Mouse (Mus musculus) hindbrain, embryonic 13.5 days (tissue): ENCODE measurements at regions not wholly inside any gene's neighbourhood (a gene's known extent, or its start where the extent isn't known, plus 50 kb on each side); places are given as distances from the start of the nearest gene placed in this dataset.

Experiments used
- ATAC-seq: fragments of 200-750 bp; cut with Nextera tagmentation; 2 replicates; pipeline ENCODE4 v1.8.0; 2017; ENCODE audit warnings: moderate TSS enrichment; ENCODE audit not compliant: low FRiP score
- H3K27ac ChIP-seq: fragments of 300-500 bp; sonication (generic); 2 replicates; pipeline ENCODE4 v1.5.1; 2015; ENCODE audit warnings: inconsistent platforms, mild to moderate bottlenecking, moderate library complexity
- H3K27me3 ChIP-seq: fragments of 300-500 bp; sonication (generic); 2 replicates; pipeline ENCODE4 v1.6.1; 2015; ENCODE audit warnings: mild to moderate bottlenecking, inconsistent platforms
- H3K36me3 ChIP-seq: fragments of 300-500 bp; sonication (generic); 2 replicates; pipeline ENCODE4 v1.6.1; 2015; ENCODE audit warnings: mild to moderate bottlenecking, inconsistent platforms
- H3K4me1 ChIP-seq: fragments of 300-500 bp; sonication (generic); replicated peaks from 2 replicates; pipeline ENCODE4 v1.6.1; 2015; ENCODE audit warnings: inconsistent platforms
- H3K4me2 ChIP-seq: fragments of 300-500 bp; sonication (generic); 2 replicates; pipeline ENCODE4 v1.6.1; 2015; ENCODE audit warnings: inconsistent platforms, mild to moderate bottlenecking, moderate library complexity
- H3K4me3 ChIP-seq: fragments of 300-500 bp; sonication (generic); 2 replicates; pipeline ENCODE4 v1.5.1; 2015; ENCODE audit warnings: mild to moderate bottlenecking, inconsistent platforms
- H3K9ac ChIP-seq: fragments of 300-500 bp; sonication (generic); 2 replicates; pipeline ENCODE4 v1.6.1; 2015; ENCODE audit warnings: mild to moderate bottlenecking, inconsistent platforms
- H3K9me3 ChIP-seq: fragments of 300-500 bp; sonication (generic); 2 replicates; pipeline ENCODE4 v1.6.1; 2016; ENCODE audit warnings: inconsistent platforms
- WGBS: fragments of 180-500 bp; shearing (Covaris S2); methylation state at CpG from one replicate; pipeline ENCODE4 v1.1.7; 2015; 5-methylcytosine and 5-hydroxymethylcytosine counted together

DNA sequence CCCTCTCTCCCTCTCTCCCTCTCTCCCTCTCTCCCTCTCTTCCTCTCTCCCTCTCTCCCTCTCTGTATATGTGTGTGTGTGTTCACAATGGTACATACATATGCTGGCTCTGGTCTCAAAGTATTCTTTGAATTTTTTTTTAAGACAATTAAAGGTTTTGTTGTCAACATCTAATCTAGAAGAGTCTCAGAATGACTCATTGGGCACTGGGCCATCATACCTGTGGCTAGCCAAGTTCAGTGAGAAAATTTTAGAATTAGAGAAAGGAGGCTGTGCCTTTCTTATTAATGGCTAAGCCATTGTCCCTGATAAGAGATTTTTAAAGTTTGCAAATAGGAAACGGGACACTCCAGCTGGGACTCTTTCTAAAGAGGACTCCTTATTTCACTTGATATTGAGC is 164.1 kb downstream of the Tmx1 start:
- H3K27me3 ChIP-seq, result no peaks in the 10 kb centered on the region
- H3K27ac ChIP-seq, result no peak overlapping the region
- no peaks in the 10 kb centered on the region for H3K9me3 ChIP-seq
- 86% methylated on average over 1 of the region's 1 CpGs for WGBS
- no peaks in the 10 kb centered on the region for H3K4me1 ChIP-seq
- H3K4me2 ChIP-seq, result no peak overlapping the region
- ATAC-seq, result no peak
- no peak overlapping the region for H3K4me3 ChIP-seq
- H3K9ac ChIP-seq, result no peak overlapping the region
- no peaks in the 10 kb centered on the region for H3K36me3 ChIP-seq

- no peaks in the 10 kb centered on the region for H3K4me1 ChIP-seq
- ATAC-seq, result no peak
- H3K27me3 ChIP-seq, result no peaks in the 10 kb centered on the region
- 83% methylated on average over 3 of the region's 3 CpGs for WGBS
- no peak overlapping the region for H3K9ac ChIP-seq
- H3K36me3 ChIP-seq, result no peaks in the 10 kb centered on the region
- no peaks in the 10 kb centered on the region for H3K9me3 ChIP-seq
- no peak overlapping the region for H3K4me2 ChIP-seq
- no peak overlapping the region for H3K4me3 ChIP-seq
- H3K27ac ChIP-seq, result no peak overlapping the region
These were observed 165.1 kb downstream of the Tmx1 start for GRCm38 (mm10) chr12:70617979-70618378.

- Histone ChIP-seq H3K4me3 (no peak overlapping the region), H3K9me3 (no peaks in the 10 kb centered on the region), H3K27me3 (no peaks in the 10 kb centered on the region), H3K4me2 (no peak overlapping the region), H3K4me1 (no peaks in the 10 kb centered on the region), H3K36me3 (no peaks in the 10 kb centered on the region), H3K9ac (no peak overlapping the region), H3K27ac (no peak overlapping the region)
- WGBS, result 98% methylated on average over 2 of the region's 2 CpGs
- ATAC-seq, result no peak
These were observed 166.5 kb downstream of the Tmx1 start for GRCm38 (mm10) chr12:70619436-70619835.

- H3K9me3 ChIP-seq, result no peaks in the 10 kb centered on the region
- H3K9ac ChIP-seq, result no peak overlapping the region
- 70% methylated on average over 4 of the region's 4 CpGs for WGBS
- no peak overlapping the region for H3K4me2 ChIP-seq
- no peak overlapping the region for H3K27ac ChIP-seq
- H3K4me3 ChIP-seq, result no peak overlapping the region
- no peak for ATAC-seq
- H3K27me3 ChIP-seq, result no peaks in the 10 kb centered on the region
- H3K4me1 ChIP-seq, result no peaks in the 10 kb centered on the region
- H3K36me3 ChIP-seq, result no peaks in the 10 kb centered on the region
These were observed 169.1 kb downstream of the Tmx1 start for GRCm38 (mm10) chr12:70622019-70622418.

DNA sequence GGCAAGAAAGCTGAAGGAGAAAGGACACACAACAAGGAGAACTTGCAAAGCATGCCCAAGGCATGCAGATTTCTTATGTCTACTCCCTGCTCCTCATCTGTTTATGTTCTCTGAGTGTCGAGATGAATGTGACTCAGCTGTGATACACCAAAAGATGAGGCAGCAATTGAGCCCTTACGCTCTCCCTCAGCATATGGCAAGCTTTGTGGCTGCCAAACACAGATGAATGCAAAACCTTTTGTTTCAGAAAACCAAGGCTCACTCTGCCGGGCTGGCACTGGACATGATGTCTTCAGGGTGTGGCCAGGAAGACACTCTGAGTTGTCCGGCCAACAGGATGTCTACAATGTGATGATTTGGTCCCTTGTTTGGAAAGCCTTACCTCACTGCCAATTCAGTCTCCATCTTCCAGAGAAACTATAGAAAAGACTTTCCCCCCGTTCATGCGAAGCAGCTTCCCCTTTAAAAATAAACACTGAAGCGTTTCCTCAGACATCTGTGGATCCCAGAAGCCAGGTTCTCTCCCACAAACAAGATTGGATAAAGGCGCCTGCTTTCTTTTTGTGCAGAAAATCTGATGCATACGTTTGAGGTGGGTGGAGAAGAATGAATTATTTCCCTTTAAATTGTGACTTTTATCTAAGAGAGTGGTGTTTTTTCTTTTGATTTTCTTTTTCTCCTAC is 171.5 kb downstream of the Tmx1 start:
- Histone ChIP-seq H3K9me3 (no peaks in the 10 kb centered on the region), H3K4me3 (no peak overlapping the region), H3K9ac (no peak overlapping the region), H3K27ac (no peak overlapping the region; the same call in 1 of the 2 replicates), H3K4me1 (0 out of 2 replicates have a peak, but pooled peaks cover 5% of the 10 kb centered on the region), H3K27me3 (no peaks in the 10 kb centered on the region), H3K4me2 (no peak overlapping the region), H3K36me3 (no peaks in the 10 kb centered on the region)
- 72% methylated on average over 9 of the region's 9 CpGs for WGBS
- no peak for ATAC-seq

- H3K4me1 ChIP-seq, result 0 out of 2 replicates have a peak, but pooled peaks cover 5% of the 10 kb centered on the region
- no peak for ATAC-seq
- 51% methylated on average over 7 of the region's 7 CpGs for WGBS
- no peaks in the 10 kb centered on the region for H3K36me3 ChIP-seq
- H3K27me3 ChIP-seq, result no peaks in the 10 kb centered on the region
- no peak overlapping the region for H3K4me2 ChIP-seq
- H3K9ac ChIP-seq, result no peak overlapping the region
- no peak overlapping the region for H3K27ac ChIP-seq
- no peaks in the 10 kb centered on the region for H3K9me3 ChIP-seq
- H3K4me3 ChIP-seq, result no peak overlapping the region
These were observed 174.7 kb downstream of the Tmx1 start for GRCm38 (mm10) chr12:70627638-70628037.

DNA sequence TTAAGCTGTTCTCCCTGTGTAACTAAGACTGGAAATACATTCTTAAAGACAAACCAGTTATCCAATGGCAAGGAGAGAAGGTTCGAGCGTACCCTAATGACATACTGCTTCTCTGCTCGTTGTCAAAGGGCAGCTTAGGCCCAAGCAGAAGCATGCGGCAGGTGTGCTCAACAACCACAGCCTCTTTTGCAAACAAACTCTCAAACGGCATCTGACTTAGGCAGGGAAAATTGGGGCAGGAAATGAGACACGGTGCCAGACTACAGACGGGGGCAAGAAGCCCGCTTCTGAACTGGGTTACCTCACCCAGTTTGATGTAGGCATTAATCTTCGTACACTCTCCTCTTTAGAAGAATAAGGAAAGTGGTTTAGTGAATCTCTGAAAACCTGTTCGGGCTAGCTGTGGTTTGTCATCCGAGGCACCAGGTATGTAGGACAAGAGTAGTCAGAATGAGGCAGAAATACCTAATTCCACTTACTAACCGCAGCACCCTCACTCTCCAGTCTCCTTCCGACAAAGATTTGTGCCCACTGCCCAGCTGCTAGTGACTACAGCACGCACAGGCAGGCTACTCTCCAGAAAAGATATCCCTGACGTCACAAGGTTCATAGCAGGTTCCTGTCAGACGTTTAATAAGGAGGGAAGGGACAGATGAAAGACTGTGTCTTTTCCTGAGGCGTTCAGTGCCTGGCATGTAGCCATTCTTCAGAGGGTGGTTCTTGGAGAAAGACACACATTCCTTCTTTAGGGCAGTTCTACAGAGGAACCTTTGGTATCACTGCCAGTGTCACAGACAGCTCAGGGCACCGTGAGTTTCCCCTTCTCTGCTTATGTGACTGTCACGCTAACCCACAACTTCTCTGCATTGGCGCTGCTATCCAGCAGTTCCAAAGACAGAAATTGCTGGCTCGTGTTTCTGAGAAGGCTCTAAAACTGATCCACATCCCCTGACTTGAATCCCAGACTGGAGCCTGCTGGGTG is 175.8 kb downstream of the Tmx1 start:
- Histone ChIP-seq H3K9ac (no peak overlapping the region), H3K4me2 (no peak overlapping the region), H3K4me3 (no peak overlapping the region), H3K4me1 (0 out of 2 replicates have a peak, but pooled peaks cover 5% of the 10 kb centered on the region), H3K9me3 (no peaks in the 10 kb centered on the region), H3K27ac (no peak overlapping the region), H3K27me3 (no peaks in the 10 kb centered on the region), H3K36me3 (no peaks in the 10 kb centered on the region)
- ATAC-seq, result no peak
- WGBS, result 87% methylated on average over 21 of the region's 21 CpGs

DNA sequence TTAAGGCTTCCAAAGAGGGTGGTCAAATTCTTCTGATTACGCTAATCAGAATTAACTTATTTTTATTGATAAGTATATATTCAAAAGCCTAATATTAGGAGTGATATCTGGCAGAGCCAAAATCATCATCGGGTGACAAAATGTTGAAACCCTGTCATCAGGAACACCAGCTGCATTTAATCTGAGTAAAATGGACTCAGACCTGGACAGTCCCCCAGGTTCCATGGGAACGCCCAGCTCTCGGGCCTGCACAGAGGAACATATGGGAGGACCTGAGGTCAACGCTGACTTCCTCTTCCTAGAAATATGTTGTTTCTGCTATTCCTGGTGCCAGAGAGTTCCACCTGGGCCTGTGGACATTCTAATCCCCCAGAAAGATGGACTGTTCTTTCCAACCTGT is 176.5 kb downstream of the Tmx1 start:
- Histone ChIP-seq H3K36me3 (no peaks in the 10 kb centered on the region), H3K4me2 (no peak overlapping the region), H3K9me3 (no peaks in the 10 kb centered on the region), H3K4me1 (0 out of 2 replicates have a peak, but pooled peaks cover 5% of the 10 kb centered on the region), H3K27me3 (no peaks in the 10 kb centered on the region), H3K4me3 (no peak overlapping the region), H3K9ac (no peak overlapping the region), H3K27ac (no peak overlapping the region)
- 92% methylated on average over 5 of the region's 5 CpGs for WGBS
- no peak for ATAC-seq

GRCm38 (mm10) chr12:70631281-70631680 is 178.4 kb downstream of the Tmx1 start:
- no peak overlapping the region for H3K4me2 ChIP-seq
- H3K36me3 ChIP-seq, result no peaks in the 10 kb centered on the region
- 0 out of 2 replicates have a peak, but pooled peaks cover 5% of the 10 kb centered on the region for H3K4me1 ChIP-seq
- no peaks in the 10 kb centered on the region for H3K9me3 ChIP-seq
- ATAC-seq, result no peak
- H3K27me3 ChIP-seq, result no peaks in the 10 kb centered on the region
- 80% methylated on average over 6 of the region's 6 CpGs for WGBS
- H3K4me3 ChIP-seq, result no peak overlapping the region
- no peak overlapping the region for H3K9ac ChIP-seq
- no peak overlapping the region for H3K27ac ChIP-seq

- Histone ChIP-seq H3K9me3 (no peaks in the 10 kb centered on the region), H3K9ac (no peak overlapping the region), H3K4me3 (no peak overlapping the region), H3K27ac (no peak overlapping the region), H3K4me1 (no peaks in the 10 kb centered on the region), H3K4me2 (no peak overlapping the region), H3K36me3 (no peaks in the 10 kb centered on the region), H3K27me3 (no peaks in the 10 kb centered on the region)
- 64% methylated on average over 4 of the region's 4 CpGs for WGBS
- no peak for ATAC-seq
These were observed 180.3 kb downstream of the Tmx1 start for GRCm38 (mm10) chr12:70633194-70633593.

DNA sequence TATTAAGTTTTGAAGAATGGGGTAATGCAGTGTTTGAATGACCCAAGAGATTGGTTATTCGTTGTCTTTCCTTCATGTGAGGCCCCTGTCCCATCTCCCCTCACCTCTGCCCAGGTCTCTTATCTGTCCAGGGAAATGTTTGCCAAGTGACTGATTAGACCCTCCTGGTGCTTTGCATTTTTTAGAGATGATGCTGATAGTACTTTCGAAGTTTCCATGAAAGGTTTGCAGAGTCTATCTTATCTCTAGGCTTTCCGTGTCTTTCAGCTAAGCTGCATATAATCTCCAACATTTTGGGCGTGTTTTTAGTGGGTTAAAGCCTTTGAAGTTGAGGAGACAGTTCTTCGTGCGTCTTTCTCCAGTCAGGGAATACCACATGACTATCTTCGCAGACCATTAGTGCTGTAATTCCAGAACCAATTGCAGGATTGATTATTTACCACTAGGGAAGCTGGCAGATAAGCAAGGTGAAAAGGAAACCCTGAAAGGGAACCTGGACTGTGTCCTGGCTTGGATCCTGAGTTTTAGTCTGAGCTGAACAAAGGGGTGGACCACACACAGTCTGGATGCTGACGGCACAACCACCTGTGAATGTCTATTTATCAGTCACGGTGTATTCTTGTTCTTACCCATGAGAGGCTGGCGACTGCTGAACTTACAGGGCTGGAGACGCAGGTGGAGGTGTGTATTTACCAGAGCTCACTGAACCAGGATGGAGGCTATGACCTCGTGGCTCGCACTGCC is 180.9 kb downstream of the Tmx1 start:
- 74% methylated on average over 13 of the region's 13 CpGs for WGBS
- H3K9ac ChIP-seq, result no peak overlapping the region
- ATAC-seq, result no peak
- H3K9me3 ChIP-seq, result no peaks in the 10 kb centered on the region
- H3K4me3 ChIP-seq, result no peak overlapping the region
- no peak overlapping the region for H3K27ac ChIP-seq
- H3K36me3 ChIP-seq, result no peaks in the 10 kb centered on the region
- no peak overlapping the region for H3K4me2 ChIP-seq
- H3K4me1 ChIP-seq, result no peaks in the 10 kb centered on the region
- no peaks in the 10 kb centered on the region for H3K27me3 ChIP-seq

DNA sequence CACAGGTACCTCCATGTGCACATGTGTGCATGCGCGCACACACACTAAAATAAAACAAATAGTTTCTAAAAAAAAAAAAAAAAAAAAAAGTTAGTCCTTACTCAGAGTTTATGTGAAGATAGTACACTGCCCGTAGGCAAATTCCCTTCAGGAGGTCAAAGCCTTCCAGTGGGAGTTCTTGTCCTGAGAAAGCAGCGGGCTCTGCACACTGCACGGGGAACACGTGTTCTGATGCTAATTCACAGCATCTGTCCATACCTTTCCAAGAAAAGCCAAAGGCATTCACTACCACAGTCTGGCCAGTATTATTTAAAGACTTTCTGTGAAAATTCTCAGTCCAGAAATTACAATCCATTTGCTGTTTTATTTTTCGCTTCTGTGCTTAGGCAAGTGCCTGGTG is 183.1 kb downstream of the Tmx1 start:
- no peaks in the 10 kb centered on the region for H3K4me1 ChIP-seq
- H3K4me2 ChIP-seq, result no peak overlapping the region
- H3K27ac ChIP-seq, result no peak overlapping the region
- no peaks in the 10 kb centered on the region for H3K36me3 ChIP-seq
- no peaks in the 10 kb centered on the region for H3K9me3 ChIP-seq
- no peak overlapping the region for H3K9ac ChIP-seq
- H3K4me3 ChIP-seq, result no peak overlapping the region
- 88% methylated on average over 7 of the region's 7 CpGs for WGBS
- ATAC-seq, result no peak
- H3K27me3 ChIP-seq, result no peaks in the 10 kb centered on the region
